Mouse (Mus musculus): Measurements from ENCODE around the gene Ust. TPM values are rescaled to one million over a fixed set of nuclear protein-coding genes. Genes with fewer than 3 reads are reported as not detected.

Ust gene
- polyA plus RNA-seq, 1 experiment from 2014 or later, result 6.6 TPM

DNA sequence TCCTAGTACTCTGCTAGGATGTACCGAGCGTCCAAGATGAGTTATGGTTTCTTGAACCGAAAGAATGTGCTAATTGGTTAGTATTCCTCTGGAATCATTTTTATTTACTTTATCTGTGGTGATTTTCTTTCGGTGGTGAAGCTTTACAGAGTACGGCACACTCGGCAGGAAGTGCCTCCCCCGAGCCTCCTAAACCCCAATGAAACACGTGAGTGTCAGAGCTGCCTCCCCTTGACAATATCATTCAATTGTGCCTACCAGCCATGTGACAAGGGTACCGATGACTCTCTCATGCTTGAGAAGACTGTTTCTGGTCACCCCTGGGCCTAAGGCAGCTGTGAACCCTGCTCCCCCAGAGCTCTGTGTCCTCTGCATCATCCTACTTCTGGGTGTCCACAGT, 333.9 kb downstream of the Ust start:
- DNase-seq (ENCODE audit: low spot score), result no peak
- no peaks in the 10 kb centered on the region for H3K9me3 ChIP-seq (ENCODE audit: control insufficient read depth, low read length)
- no peaks in the 10 kb centered on the region for H3K27me3 ChIP-seq (ENCODE audit: control insufficient read depth, insufficient read depth, low read length)
- 73% methylated on average over 9 of the region's 9 CpGs for WGBS
- no peak overlapping the region for H3K4me3 ChIP-seq (ENCODE audit: low read depth, low read length)
- no peak overlapping the region for H3K27ac ChIP-seq (ENCODE audit: low read depth, low read length)
- H3K36me3 ChIP-seq (ENCODE audit: control insufficient read depth, insufficient read depth, low read length), result no peaks in the 10 kb centered on the region
- no peak overlapping the region for H3K9ac ChIP-seq (ENCODE audit: low read length)
- H3K4me2 ChIP-seq (ENCODE audit: low read depth), result no peak overlapping the region
- ATAC-seq (ENCODE audit: insufficient read depth, low FRiP score, low TSS enrichment), result no peak
- no peaks in the 10 kb centered on the region for H3K4me1 ChIP-seq (ENCODE audit: control insufficient read depth, insufficient read depth, low read length)

DNA sequence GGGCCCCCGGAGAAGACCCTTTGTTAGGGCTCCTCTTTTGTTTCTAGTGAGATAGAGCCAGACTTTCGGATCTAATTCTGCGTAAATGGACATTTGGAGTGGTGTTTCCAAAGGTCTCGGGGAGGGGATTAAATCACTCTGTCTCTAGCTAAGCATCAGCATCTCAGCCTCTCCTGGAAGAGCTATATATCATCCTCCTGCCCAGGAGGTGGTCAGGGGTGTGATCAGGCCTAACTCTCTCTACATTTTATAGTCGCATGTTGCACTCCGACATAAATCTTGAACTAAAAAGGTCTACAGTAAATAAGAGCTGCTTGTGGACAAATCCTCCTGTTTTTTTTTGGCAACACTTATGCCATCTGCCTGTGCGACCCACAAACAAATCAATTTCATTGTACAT, 335.5 kb downstream of the Ust start:
- no peak overlapping the region for H3K4me2 ChIP-seq (ENCODE audit: low read depth)
- H3K4me3 ChIP-seq (ENCODE audit: low read depth, low read length), result no peak overlapping the region
- WGBS, result 49% methylated on average over 7 of the region's 7 CpGs
- no peak for ATAC-seq (ENCODE audit: insufficient read depth, low FRiP score, low TSS enrichment)
- H3K9me3 ChIP-seq (ENCODE audit: control insufficient read depth, low read length), result no peaks in the 10 kb centered on the region
- no peak overlapping the region for H3K9ac ChIP-seq (ENCODE audit: low read length)
- H3K4me1 ChIP-seq (ENCODE audit: control insufficient read depth, insufficient read depth, low read length), result no peaks in the 10 kb centered on the region
- DNase-seq (ENCODE audit: low spot score), result no peak
- H3K27me3 ChIP-seq (ENCODE audit: control insufficient read depth, insufficient read depth, low read length), result no peaks in the 10 kb centered on the region
- H3K27ac ChIP-seq (ENCODE audit: low read depth, low read length), result no peak overlapping the region
- no peaks in the 10 kb centered on the region for H3K36me3 ChIP-seq (ENCODE audit: control insufficient read depth, insufficient read depth, low read length)

DNA sequence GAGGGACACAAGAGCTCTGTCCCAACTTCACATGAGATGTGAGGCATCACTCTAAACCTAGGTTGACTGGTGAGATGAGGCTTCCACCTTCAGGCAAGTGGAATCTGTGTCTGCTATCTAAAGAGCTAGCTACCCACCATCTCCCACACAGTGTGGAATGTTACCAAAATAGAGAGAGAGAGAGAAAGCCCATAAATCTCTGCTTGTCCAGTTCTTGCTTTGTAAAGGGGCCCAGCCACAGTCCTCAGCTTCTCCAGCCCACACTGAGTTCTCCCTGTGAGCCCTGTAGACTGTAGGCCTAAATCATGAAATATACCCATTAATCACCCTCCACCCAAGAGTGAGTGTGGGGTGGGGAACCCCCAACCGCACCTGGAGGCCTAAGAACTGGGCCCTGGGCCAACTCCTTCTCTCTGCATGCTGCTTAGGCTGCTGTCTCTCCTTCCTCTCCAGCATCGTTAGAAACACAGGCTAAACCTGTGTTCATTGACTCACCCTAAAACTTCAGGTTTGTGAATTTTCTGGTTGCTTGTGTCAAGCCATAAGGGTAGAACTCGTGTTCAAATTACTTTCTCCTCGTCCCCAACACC, 336.9 kb downstream of the Ust start:
- H3K9ac ChIP-seq (ENCODE audit: low read length), result no peak overlapping the region
- H3K27ac ChIP-seq (ENCODE audit: low read depth, low read length), result no peak overlapping the region
- ATAC-seq (ENCODE audit: insufficient read depth, low FRiP score, low TSS enrichment) (no peak), DNase-seq (ENCODE audit: low spot score) (no peak)
- 75% methylated on average over 4 of the region's 4 CpGs for WGBS
- H3K4me3 ChIP-seq (ENCODE audit: low read depth, low read length), result no peak overlapping the region
- no peaks in the 10 kb centered on the region for H3K27me3 ChIP-seq (ENCODE audit: control insufficient read depth, insufficient read depth, low read length)
- no peaks in the 10 kb centered on the region for H3K36me3 ChIP-seq (ENCODE audit: control insufficient read depth, insufficient read depth, low read length)
- H3K4me2 ChIP-seq (ENCODE audit: low read depth), result no peak overlapping the region
- H3K9me3 ChIP-seq (ENCODE audit: control insufficient read depth, low read length), result no peaks in the 10 kb centered on the region
- peaks cover 3% of the 10 kb centered on the region; the same call in 1 of the 2 replicates for H3K4me1 ChIP-seq (ENCODE audit: control insufficient read depth, insufficient read depth, low read length)

GRCm38 (mm10) chr10:8177618-8178017, 341.0 kb downstream of the Ust start:
- Histone ChIP-seq H3K27ac (ENCODE audit: low read depth, low read length) (no peak overlapping the region), H3K4me2 (ENCODE audit: low read depth) (no peak overlapping the region), H3K36me3 (ENCODE audit: control insufficient read depth, insufficient read depth, low read length) (no peaks in the 10 kb centered on the region), H3K27me3 (ENCODE audit: control insufficient read depth, insufficient read depth, low read length) (no peaks in the 10 kb centered on the region), H3K4me1 (ENCODE audit: control insufficient read depth, insufficient read depth, low read length) (peaks cover 8% of the 10 kb centered on the region), H3K4me3 (ENCODE audit: low read depth, low read length) (no peak overlapping the region), H3K9me3 (ENCODE audit: control insufficient read depth, low read length) (no peaks in the 10 kb centered on the region), H3K9ac (ENCODE audit: low read length) (no peak overlapping the region)
- no peak for ATAC-seq (ENCODE audit: insufficient read depth, low FRiP score, low TSS enrichment)
- 64% methylated on average over 5 of the region's 5 CpGs for WGBS
- no peak for DNase-seq (ENCODE audit: low spot score)

DNA sequence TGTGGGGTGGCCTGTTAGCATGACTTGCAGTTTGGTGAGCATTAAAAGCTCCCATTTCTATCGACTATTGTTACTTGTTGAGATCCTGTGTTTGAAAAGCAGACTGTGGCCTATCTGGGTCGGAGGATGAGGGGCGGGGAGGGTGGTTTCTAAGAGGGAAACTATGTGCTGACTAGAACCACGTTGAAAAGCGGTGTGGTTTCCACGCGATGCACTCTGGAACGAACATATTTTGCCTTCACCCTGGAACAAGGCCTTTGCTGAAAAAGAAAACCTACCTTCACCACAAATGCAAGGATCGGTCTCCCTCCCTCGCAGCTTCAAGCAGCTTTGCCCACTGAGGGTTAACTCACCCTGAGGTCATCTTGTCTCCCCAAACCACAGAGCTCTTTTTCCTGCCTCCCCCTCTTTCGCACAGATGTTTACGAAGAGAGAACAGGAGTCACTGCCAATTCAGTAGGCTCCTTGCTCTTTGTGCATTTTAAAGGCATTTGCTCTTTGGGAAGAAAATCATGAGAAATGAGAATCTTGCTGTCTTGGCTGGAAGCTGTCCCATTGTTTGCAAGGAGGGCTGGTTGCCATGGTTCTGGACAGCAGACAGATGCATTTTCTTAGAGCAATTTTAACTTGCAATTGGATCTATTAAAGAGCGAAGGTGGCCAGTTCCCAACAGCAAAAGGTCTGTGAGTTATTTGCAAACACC, 342.1 kb downstream of the Ust start:
- 70% methylated on average over 13 of the region's 13 CpGs for WGBS
- no peak overlapping the region for H3K9ac ChIP-seq (ENCODE audit: low read length)
- DNase-seq (ENCODE audit: low spot score), result no peak
- no peak overlapping the region for H3K4me2 ChIP-seq (ENCODE audit: low read depth)
- no peaks in the 10 kb centered on the region for H3K9me3 ChIP-seq (ENCODE audit: control insufficient read depth, low read length)
- no peaks in the 10 kb centered on the region for H3K36me3 ChIP-seq (ENCODE audit: control insufficient read depth, insufficient read depth, low read length)
- no peaks in the 10 kb centered on the region for H3K27me3 ChIP-seq (ENCODE audit: control insufficient read depth, insufficient read depth, low read length)
- no peak overlapping the region for H3K27ac ChIP-seq (ENCODE audit: low read depth, low read length)
- ATAC-seq (ENCODE audit: insufficient read depth, low FRiP score, low TSS enrichment), result no peak
- H3K4me3 ChIP-seq (ENCODE audit: low read depth, low read length), result no peak overlapping the region
- peaks cover 8% of the 10 kb centered on the region for H3K4me1 ChIP-seq (ENCODE audit: control insufficient read depth, insufficient read depth, low read length)

GRCm38 (mm10) chr10:8176008-8176350, 342.6 kb downstream of the Ust start:
- no peaks in the 10 kb centered on the region for H3K27me3 ChIP-seq (ENCODE audit: control insufficient read depth, insufficient read depth, low read length)
- ATAC-seq (ENCODE audit: insufficient read depth, low FRiP score, low TSS enrichment), result no peak

GRCm38 (mm10) chr10:8174697-8175096, 343.9 kb downstream of the Ust start:
- H3K4me3 ChIP-seq (ENCODE audit: low read depth, low read length), result no peak overlapping the region
- H3K9ac ChIP-seq (ENCODE audit: low read length), result no peak overlapping the region
- 73% methylated on average over 2 of the region's 2 CpGs for whole genome bisulfite sequencing
- DNase-seq (ENCODE audit: low spot score), result no peak
- no peak overlapping the region for H3K4me2 ChIP-seq (ENCODE audit: low read depth)
- peaks cover 8% of the 10 kb centered on the region for H3K4me1 ChIP-seq (ENCODE audit: control insufficient read depth, insufficient read depth, low read length)
- no peak overlapping the region for H3K27ac ChIP-seq (ENCODE audit: low read depth, low read length)
- H3K27me3 ChIP-seq (ENCODE audit: control insufficient read depth, insufficient read depth, low read length), result no peaks in the 10 kb centered on the region
- ATAC-seq (ENCODE audit: insufficient read depth, low FRiP score, low TSS enrichment), result peak; percentile 49; the same call in 1 of the 2 replicates
- H3K36me3 ChIP-seq (ENCODE audit: control insufficient read depth, insufficient read depth, low read length), result no peaks in the 10 kb centered on the region
- no peaks in the 10 kb centered on the region for H3K9me3 ChIP-seq (ENCODE audit: control insufficient read depth, low read length)

More at GRCm38 (mm10) chr10:8176008-8176350, 342.6 kb downstream of the Ust start:
- Histone ChIP-seq H3K4me1 (ENCODE audit: control insufficient read depth, insufficient read depth, low read length) (peaks cover 8% of the 10 kb centered on the region), H3K9me3 (ENCODE audit: control insufficient read depth, low read length) (no peaks in the 10 kb centered on the region), H3K4me2 (ENCODE audit: low read depth) (no peak overlapping the region), H3K27ac (ENCODE audit: low read depth, low read length) (no peak overlapping the region), H3K4me3 (ENCODE audit: low read depth, low read length) (no peak overlapping the region), H3K9ac (ENCODE audit: low read length) (no peak overlapping the region), H3K36me3 (ENCODE audit: control insufficient read depth, insufficient read depth, low read length) (no peaks in the 10 kb centered on the region)
- 87% methylated on average over 3 of the region's 3 CpGs for WGBS
- DNase-seq (ENCODE audit: low spot score), result no peak

- Histone ChIP-seq H3K36me3 (ENCODE audit: control insufficient read depth, insufficient read depth, low read length) (no peaks in the 10 kb centered on the region), H3K27ac (ENCODE audit: low read depth, low read length) (no peak overlapping the region), H3K4me2 (ENCODE audit: low read depth) (no peak overlapping the region), H3K4me1 (ENCODE audit: control insufficient read depth, insufficient read depth, low read length) (peaks cover 8% of the 10 kb centered on the region), H3K27me3 (ENCODE audit: control insufficient read depth, insufficient read depth, low read length) (no peaks in the 10 kb centered on the region), H3K9ac (ENCODE audit: low read length) (no peak overlapping the region), H3K4me3 (ENCODE audit: low read depth, low read length) (no peak overlapping the region), H3K9me3 (ENCODE audit: control insufficient read depth, low read length) (no peaks in the 10 kb centered on the region)
- peak; percentile 58 for ATAC-seq (ENCODE audit: insufficient read depth, low FRiP score, low TSS enrichment)
- DNase-seq (ENCODE audit: low spot score), result peak; percentile 33
- WGBS, result 48% methylated on average over 7 of the region's 7 CpGs
Observed at GRCm38 (mm10) chr10:8174230-8174629, 344.4 kb downstream of the Ust start.

GRCm38 (mm10) chr10:8173032-8173431, 345.6 kb downstream of the Ust start:
- H3K27me3 ChIP-seq (ENCODE audit: control insufficient read depth, insufficient read depth, low read length), result no peaks in the 10 kb centered on the region
- H3K4me2 ChIP-seq (ENCODE audit: low read depth), result no peak overlapping the region
- no peaks in the 10 kb centered on the region; the same call in 1 of the 2 replicates for H3K9me3 ChIP-seq (ENCODE audit: control insufficient read depth, low read length)
- peaks cover 8% of the 10 kb centered on the region for H3K4me1 ChIP-seq (ENCODE audit: control insufficient read depth, insufficient read depth, low read length)
- WGBS, result 92% methylated on average over 3 of the region's 3 CpGs
- H3K9ac ChIP-seq (ENCODE audit: low read length), result no peak overlapping the region
- no peak for DNase-seq (ENCODE audit: low spot score)
- ATAC-seq (ENCODE audit: insufficient read depth, low FRiP score, low TSS enrichment), result no peak
- no peak overlapping the region for H3K27ac ChIP-seq (ENCODE audit: low read depth, low read length)
- H3K36me3 ChIP-seq (ENCODE audit: control insufficient read depth, insufficient read depth, low read length), result no peaks in the 10 kb centered on the region
- H3K4me3 ChIP-seq (ENCODE audit: low read depth, low read length), result no peak overlapping the region
